Comparison of ENCODE assay signal across 8 mouse cellular contexts in genomic region chr9:63791275-63791674, GRCm38 (mm10). TPM values are rescaled to one million over a fixed set of nuclear protein-coding genes. Genes with fewer than 3 reads are reported as not detected.
DNase-seq lines count a peak whose midpoint lies in the region; ATAC-seq lines count a peak whose summit lies in the region.

No protein-coding gene starts in this region.

- DNase-seq in left cerebral cortex, postnatal 4 days = peak; percentile 30
- DNase-seq in left cerebral cortex, postnatal 25 days (ENCODE audit: low spot score in 2 of 2) = no peak
- DNase-seq in gastrocnemius, postnatal 14 days = peak; percentile 57
- peak; percentile 62 for DNase-seq in kidney, adult 18-20 months
- peak; percentile 50 for DNase-seq in lung, postnatal 25 days (ENCODE audit: low spot score)
- DNase-seq in thymus, postnatal 4 days = no peak
- no peak for DNase-seq in right cerebral cortex, postnatal 36 days (ENCODE audit: low spot score in 2 of 2)

- intact Hi-C loops in left cerebral cortex, postnatal 4 days (cut with DNase I) = no loop called here
- intact Hi-C loops in left cerebral cortex, postnatal 25 days (cut with DNase I) = no loop called here
- intact Hi-C loops in gastrocnemius, postnatal 14 days (cut with DNase I; ENCODE audit: low total_unique reads) = no loop called here

- ATAC-seq in megakaryocyte, adult 5-6 weeks (ENCODE audit: poor library complexity, severe bottlenecking) = no peak

RNA-seq across cellular contexts. Expression of gene Smad3, which starts 33.5 kb away (rescaled TPM):
- total RNA-seq in left cerebral cortex, postnatal 4 days (2021) = 10 to 100 TPM; 16.0 to 20.4 TPM
- total RNA-seq in left cerebral cortex, postnatal 25 days (2021) = 10 to 100 TPM; 55.3 to 67.5 TPM
- total RNA-seq in gastrocnemius, postnatal 14 days (2021) = 10 to 100 TPM; 39.3 to 40.2 TPM
- 9.1 and 15.0 TPM in 2 replicates for total RNA-seq in megakaryocyte, adult 5-6 weeks (2015)
- 9.7 and 12.7 TPM in 2 replicates for total RNA-seq in megakaryocyte, adult 5-6 weeks (2017)

Comparison
In these comparisons a context has a peak if more than half of its experiments do, and no peak if none do; other contexts are left out.
1. DNase-seq: peak in left cerebral cortex, postnatal 4 days (single experiment), gastrocnemius, postnatal 14 days (single experiment), kidney, adult 18-20 months (single experiment) and lung, postnatal 25 days (single experiment); none in left cerebral cortex, postnatal 25 days (0 of 2), thymus, postnatal 4 days (single experiment) and right cerebral cortex, postnatal 36 days (0 of 2).